Mouse (Mus musculus) heart, postnatal 25 days (tissue): ENCODE results near the gene Hacd4. TPM values are rescaled to one million over a fixed set of nuclear protein-coding genes. Genes with fewer than 3 reads are reported as not detected.

ENCODE experiments used
- DNase-seq: peaks from one replicate; pipeline ENCODE4 v3.0.0; 2022; ENCODE audit warnings: low spot score
- intact Hi-C: fragments of 180-260 bp; cut with DNase I; formaldehyde crosslinking; loops from one replicate; pipeline ENCODE4 v1.15.1; 2025
- total RNA-seq, 2 experiments: library from RNA; stranded (reverse); gene quantifications; 2 replicates each; pipeline ENCODE4 v1.2.3; 2021

Hacd4 gene
- 1 to 10 TPM; 5.3 to 5.9 TPM for total RNA-seq

DNA sequence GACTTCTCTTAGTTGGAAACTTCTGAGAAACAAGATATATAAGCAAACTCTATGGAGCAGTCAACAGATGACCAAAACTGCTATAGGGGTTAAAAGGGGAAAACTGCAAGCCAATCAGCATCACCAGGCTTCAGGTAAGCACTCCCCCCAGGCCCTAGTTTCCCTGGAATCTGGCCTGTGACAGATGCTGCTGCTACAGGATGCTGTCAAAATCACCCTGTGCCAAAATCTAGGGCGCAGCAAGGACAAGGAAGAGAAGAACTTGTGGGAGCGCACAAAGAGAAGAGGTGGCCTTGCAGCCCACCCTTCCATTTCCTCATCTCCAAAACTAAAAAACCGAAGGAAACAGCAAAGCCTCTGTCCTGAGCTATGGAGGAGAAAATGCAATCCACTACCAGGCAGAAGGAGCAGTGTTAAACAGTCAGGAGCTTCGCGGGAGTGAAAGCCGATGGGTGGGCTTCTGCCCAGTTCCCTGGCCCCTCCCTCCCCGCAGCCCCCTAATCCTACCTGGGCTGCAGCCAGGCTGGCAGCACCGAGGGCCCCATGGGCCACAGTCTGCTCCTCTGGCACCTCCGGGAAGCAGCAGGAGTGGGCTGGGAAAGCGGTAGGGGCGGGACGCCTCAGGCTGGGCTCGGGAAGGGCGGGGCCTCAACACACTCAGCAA is at the start of gene Hacd4:
TSS of gene Hacd4 (minus strand) at position 603 of the 664 bp plus-strand sequence.
- DNase-seq = peak; percentile 54
- intact Hi-C loops = loop anchor here (2.0 to 5.0 kb wide), 3 partner anchors 54 to 104 kb away; no protein-coding TSS in a partner anchor

DNA sequence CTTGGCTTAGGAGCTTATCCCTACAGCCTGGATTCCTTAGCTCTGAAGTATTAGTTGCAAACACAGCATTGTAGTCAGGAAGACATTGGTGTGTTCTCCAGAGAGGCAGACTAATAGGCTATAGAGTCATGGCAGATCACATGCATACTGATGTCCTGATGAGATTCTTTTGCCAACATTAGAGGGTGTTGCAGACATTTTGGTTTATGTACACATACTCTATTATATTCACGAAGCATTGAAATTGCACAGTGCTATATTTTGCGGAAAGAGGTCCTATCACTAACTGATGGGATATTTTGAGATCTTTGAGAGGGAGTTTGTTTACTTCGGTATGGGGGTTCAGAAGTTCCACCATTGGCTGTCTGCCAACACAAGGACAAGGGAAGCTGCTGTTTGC is 49.4 kb upstream of the Hacd4 start:
- intact Hi-C loops = no loop called here
- no peak for DNase-seq

DNA sequence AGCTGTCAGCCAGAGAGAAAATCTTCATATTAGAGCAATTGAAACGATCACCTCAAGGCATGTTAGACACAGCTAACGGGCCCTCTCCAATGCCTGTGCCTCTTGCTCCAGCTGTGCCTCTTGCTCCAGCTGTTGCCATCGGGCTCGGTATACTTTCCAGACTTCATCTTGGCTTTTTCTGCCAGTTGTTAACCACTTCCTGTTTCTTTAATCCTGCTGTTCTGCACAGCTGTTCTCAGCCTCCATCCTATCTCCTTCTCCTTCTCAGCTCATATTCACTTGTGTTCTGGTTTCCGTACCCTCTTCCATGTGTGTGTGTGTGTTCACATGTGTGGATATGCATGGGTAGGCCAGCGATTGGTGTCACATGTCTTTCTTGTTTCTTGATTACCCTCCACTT is 41.4 kb upstream of the Hacd4 start:
- intact Hi-C loops = no loop called here
- DNase-seq = no peak

DNA sequence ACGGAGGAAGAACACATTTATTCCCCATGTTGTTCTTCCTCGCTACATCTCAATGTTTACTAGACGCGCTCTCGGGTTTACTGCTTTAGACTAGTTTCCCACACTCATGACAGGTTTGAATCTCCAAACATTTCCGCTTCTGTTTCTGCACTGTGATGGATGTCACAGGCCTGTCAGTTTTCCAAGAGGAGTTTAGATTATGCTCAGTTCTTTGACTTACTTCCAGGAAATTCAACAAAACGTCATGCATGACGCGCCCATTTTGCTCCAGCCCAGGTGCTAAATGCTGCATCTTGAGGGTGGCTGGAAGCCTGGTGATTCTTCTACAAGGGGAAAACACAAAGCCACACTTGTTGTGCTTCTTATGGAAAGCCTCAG is 40.1 kb upstream of the Hacd4 start:
- DNase-seq = no peak
- intact Hi-C loops = no loop called here

DNA sequence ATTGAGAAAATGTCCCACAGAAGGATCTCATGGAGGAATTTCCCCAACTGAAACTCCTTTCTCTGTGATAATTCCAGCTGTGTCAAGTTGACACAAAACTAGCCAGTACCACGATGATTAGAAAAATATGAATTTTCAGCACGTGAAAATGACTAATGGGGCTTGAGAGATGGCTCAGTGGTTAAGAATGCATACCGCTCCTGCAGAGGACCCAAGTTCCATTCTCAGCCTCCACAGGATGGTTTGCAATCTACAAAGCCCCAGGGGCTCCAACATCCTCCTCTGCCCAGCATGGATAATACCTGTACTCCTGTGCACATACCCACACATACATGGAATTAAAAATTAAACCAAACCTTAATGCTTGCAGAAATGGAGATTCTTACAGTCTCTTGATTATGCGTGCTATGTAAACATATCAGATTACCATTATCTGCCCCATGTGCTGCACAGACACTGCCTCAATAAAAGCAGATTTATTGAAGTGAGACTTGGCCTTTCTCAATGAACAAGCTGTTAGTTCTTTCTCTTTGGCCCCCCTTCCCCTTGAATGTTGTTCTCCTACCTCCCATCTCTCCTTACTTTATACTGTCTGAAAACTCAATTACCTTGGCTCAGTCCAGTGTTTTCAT is 39.6 kb upstream of the Hacd4 start:
- intact Hi-C loops = no loop called here
- no peak for DNase-seq

DNA sequence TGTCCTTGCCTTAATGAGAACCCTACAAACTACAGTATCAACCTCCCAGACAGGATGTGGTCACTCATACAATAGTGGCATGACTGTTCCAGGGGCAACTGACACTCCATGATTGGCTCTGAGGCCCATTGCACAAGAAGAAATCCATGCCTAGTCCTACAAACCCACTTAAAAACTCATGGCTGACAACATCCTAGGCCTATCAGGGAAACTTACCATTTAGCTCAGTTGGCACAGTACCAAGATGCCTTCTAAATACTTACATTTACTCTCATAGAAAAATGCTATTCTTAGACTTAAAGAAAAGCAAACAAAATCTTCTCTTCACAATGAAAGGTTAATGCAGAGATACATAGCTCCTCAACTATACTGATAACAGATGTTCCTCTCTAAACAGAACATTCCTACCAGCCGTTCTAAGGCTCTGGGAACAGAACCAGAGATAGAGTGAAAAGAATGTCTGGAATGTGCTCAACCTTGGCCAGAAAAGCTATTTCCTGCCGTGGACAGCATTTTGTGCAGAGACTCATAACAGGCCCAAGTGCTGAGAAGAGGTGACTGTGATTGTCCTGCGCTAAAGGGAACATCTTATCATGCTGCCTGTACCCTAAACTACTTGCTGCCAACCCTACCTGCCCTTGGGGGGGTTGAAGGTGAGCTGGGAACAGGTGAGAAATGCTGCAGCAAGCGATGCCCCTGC is 37.9 kb upstream of the Hacd4 start:
- intact Hi-C loops = no loop called here
- DNase-seq = peak; percentile 13

DNA sequence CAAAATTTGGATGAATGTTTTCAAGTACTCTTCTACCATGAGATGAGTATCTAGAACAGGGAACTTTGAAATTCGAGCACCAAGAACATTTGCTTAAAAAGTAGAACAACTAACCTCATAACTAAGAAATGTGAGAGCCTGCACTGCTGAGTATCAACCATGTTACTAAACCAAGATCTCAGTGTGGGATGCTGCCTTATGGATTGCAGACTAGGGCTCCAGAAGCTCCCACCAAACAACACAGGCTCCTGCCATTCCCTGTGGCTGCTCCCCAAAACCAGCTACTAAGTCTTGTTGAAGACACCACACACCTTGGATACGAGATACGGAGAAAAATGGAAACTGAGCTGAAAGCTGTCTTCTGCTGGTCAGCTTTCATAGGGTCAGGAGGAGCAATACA is 37.4 kb upstream of the Hacd4 start:
- intact Hi-C loops = no loop called here
- DNase-seq = no peak

DNA sequence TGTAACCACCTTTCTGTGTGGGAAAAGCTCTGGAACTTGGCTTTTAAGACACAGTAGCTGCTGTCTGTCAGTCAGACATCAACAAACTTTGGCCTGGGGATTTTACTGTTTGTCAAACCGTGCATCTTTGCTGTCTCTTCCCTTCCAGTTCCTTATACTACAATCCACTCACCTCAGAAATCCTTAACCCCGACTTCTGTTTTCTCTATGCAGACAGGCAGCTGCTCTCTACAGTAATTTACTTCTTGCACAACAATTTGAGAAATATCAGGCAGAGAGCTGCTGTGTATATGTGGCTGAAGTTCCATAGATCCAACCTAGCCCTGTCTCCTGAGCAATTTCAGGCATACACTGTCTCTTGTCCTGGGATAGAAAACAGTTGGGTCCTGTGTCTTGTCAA is 32.8 kb upstream of the Hacd4 start:
- no peak for DNase-seq

DNA sequence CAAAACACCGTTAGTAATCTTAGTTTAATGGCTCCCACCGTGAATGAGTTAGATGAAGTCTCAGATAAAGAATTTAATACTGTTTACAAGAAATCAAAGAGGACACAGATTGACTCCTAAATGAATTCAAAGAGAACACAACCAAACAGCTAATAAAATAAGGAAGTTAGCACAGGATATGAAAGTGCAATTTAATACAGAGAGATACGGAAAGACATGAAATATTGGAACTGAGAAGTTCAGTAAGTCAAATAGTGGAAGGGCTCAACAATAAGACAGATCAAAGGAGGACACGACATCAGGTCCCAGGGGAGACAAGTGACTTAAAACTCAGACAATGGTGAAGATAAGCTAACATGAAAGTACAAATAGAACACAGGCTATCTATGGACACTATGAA is 25.8 kb upstream of the Hacd4 start:
- DNase-seq = no peak
- intact Hi-C loops = no loop called here

More for the DNA sequence above, 32.8 kb upstream of the Hacd4 start:
- intact Hi-C loops = no loop called here

DNA sequence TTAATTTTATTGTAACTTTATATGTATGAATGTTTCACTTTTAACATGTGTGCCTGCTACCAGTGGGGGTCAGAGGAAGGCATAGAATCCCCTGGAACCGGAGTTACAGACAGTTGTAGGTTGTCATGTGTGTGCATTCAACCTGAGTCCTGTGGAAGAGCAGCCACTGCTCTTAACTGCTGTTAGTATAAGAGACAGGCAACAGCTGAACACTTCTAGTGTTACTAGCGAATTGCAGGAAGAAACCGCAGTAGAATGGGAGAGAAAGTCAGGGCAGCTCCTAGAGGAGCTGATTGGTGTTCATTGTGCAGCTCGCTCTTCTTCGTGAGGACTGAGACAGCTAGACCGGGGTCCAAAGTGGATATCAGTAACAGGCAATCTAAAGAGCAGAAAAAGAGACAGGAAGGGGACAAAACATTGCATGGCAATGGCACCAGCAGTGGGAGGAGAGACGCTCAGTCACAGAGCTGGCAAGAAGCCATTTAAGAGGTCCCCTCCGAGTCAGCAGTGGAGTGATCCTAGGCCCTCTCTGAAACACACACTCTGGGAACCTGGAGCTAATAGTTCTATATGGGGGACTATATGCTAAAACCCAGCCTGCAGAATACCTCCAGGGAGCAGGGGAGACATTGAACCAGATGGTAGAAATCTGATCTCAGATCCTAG is 24.4 kb upstream of the Hacd4 start:
- no peak for DNase-seq

DNA sequence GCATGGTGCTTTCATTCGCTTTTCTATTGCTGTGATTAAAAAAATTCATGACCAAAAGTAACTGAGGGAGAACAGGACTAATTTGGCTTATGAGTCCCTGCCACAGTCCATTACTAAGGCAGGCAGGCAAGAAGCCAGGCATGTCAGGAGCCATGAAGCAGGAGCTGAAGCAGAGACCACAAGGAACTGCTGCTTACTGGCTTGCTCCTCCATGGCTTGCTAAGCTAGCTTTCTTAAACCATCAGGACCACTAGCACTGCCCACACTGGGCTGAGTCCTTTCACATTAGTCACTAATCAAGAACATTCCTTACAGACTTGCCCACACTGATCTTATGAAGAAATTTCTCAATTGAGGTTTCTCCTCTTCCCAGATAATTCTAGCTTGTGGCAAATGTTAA is 23.8 kb upstream of the Hacd4 start:
- intact Hi-C loops = no loop called here
- DNase-seq = no peak

More for the DNA sequence above, 24.4 kb upstream of the Hacd4 start:
- intact Hi-C loops = no loop called here

DNA sequence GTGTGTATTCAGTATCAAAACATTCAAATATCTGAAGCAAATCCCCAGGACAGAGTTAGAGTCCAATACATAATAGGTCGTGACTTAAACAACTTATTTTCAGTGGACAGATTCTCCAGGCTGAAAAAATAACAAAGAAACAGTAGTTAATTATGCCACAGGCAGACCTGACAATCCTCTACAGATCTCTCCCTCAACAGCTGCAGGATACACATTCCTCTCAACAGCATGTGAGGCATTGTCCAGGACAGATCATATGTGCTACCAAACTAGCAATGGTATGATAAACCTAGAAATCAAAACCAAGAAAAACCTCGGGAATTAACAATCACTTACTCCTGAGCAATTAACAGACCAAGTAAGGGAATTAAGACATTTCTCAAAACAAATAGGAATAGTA is 22.6 kb upstream of the Hacd4 start:
- no peak for DNase-seq
- intact Hi-C loops = no loop called here

DNA sequence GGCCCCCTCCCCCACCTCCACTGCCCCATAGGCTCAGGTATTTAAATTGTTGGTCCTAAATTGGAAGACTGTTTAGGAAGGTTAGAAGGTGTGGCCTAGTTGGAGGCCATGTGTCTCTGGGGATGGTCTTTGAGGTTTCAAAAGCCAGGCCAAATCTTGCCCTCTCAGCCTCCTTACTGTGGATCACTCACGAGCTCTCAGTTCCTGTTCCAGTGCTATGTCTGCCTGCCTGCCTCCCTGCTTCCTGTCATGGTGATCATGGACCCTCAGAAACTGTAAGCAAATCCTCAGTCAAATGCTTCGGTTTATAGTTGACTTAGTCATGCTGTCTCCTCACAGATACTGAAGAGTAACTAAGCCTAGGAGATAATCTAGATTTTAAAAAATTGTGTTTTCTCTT is 19.9 kb upstream of the Hacd4 start:
- no peak for DNase-seq
- intact Hi-C loops = no loop called here

DNA sequence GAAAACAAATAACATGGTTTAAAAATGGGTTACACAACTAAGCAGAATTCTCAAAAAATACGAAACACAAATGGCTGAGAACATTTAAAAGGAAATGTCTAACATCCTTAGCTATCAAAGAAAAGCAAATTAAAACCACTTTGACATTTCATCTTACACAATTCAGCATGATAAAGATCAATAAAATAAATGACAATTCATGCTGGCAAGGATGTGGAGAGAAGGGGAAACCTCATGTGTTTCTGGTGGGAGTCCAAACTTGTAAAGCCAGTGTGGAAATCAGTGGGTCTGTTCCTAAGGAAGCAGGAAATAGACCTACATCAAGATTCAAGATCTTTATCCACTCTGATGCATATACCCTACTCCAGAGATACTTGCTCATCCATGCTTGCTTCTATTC is 19.4 kb upstream of the Hacd4 start:
- intact Hi-C loops = no loop called here
- no peak for DNase-seq

DNA sequence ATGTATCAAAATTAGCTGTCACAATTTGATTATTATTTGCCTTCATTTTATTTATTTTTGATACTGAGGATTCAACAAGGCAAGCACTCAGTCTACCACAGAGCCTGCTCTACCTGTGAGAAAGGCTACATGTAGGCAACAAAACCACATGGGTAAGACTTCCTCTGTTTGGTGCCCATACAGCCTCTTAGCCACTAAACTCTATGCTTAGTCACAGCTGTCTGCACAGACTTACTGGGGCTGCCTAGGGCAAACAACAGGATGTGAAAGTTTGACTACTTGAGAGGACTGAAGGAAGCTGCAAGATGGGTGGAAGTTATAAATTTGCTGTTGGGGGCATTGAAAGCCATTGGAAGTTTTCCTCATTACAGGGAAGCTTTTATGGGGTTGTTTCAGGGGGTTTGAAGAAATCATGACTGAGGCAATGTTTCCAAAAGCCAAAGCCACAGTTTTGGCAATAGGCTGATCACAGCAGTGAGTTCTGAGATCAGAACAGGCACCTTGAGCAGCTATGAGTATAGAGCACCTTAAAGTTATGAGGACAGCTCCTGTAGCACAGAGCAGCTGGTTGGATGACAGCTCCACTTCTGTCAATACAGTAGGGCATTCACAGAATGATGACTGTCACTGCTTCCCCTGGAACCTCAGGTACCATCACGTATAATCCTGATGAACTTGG is 11.5 kb upstream of the Hacd4 start:
- intact Hi-C loops = no loop called here
- no peak for DNase-seq

DNA sequence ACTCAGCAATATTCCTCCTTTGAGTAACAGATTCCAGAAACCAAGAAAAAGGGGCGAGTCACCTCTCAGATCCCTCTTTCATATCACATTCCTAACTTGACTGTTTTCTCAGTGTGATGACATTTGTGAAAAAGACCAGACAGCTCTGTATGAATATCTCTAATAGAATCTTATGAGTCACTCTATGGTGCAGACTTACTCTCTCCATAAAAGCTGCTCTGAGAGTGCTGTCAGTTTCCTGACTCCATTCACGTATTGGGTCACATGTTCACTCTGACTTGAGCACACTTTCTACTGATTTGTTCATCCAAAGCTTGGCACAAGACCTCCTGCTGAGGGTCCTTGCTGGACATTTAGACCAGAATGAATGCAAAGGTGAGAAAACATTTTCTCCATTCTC is 10.2 kb upstream of the Hacd4 start:
- DNase-seq = no peak
- intact Hi-C loops = no loop called here

DNA sequence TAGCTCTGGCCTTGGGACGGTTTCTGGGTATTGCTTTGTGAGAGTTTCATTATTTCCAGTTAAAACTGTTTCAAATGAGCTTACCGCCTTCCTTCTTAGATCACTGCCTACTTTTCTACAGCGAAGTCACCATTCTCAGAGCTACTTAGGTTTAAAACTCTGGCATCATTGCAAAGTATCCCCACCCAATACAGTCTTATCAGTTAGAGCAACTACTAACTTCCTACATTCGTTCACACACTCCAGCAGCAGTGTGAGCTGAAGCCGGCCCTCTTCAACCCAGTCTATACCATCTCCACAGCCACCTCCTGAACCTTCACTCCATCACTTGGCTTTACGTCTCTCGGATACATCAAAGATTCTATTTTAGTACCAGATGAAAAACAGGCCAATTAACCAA is 2.1 kb upstream of the Hacd4 start:
- intact Hi-C loops = no loop called here

DNA sequence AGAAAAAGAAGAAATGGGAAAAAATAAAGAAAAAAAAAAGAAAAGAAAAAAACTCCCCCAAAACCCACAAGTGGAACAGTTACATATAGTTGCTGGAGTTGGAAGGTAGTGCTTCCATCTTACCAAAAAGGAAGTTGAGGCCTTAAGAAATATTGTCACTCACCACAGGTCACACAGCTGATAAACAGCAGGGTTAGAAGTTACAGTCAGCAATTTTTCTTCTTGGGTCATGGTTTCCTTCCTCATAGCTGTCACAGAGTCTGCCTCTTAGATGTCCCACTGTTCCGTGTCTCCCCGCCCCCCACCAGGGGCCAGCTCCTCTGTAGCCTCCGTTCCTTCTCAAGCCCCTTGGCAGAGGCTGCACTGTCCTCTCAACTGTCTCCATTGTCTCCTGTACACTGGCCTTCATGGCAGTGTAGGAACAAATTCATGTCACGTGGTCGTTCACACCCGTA is 968 bp upstream of the Hacd4 start:
- DNase-seq = no peak
- intact Hi-C loops = loop anchor here (2.0 to 5.0 kb wide), 3 partner anchors 53 to 103 kb away; no protein-coding TSS in a partner anchor

More for the DNA sequence above, 2.1 kb upstream of the Hacd4 start:
- no peak for DNase-seq

DNA sequence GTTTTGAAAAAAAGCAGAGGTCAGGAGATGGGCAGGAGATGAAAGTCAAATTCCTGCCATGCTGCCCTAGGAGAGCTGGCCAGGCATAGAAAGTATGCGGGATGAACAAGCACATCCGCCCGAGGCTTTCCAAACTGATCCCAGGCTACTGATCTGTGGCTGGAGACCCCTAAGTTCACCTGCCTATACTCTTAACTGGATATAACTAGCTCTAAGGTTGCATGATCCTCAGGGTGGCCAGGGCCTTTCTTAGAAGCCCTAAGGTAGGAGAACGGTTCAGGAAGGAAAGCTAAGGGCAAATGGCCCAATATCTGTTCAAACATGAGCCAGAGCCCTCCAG is 232 bp upstream of the Hacd4 start:
- intact Hi-C loops = loop anchor here (2.0 to 5.0 kb wide), 3 partner anchors 53 to 103 kb away; no protein-coding TSS in a partner anchor
- no peak for DNase-seq

DNA sequence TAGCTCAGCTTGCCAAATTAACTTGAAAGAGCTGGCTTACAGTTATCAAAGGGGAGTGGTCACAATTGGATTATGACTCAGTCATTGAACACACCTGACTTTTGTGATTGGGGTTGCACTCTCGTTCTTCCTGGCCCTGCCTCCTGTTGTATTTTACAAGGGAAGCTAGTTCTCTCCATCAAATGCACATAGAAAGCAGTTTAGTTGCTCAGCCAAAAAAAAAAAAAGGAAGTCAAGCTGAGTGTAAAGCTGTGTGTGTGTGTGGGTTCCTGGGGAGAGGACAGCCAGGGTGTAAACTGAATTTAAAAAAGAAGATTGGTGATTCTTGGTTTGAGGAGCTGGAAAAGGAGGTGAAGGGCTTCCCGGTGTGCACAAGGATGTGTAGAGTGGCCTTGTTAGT is 811 bp downstream of the Hacd4 start:
- intact Hi-C loops = loop anchor here (2.0 to 5.0 kb wide), 3 partner anchors 54 to 104 kb away; no protein-coding TSS in a partner anchor
- DNase-seq = no peak
